Mouse (Mus musculus): ENCODE results near the gene Otulinl. TPM values are rescaled to one million over a fixed set of nuclear protein-coding genes. Genes with fewer than 3 reads are reported as not detected.

Otulinl gene
- total and polyA plus RNA-seq, 3 experiments = 0.84 to 2.5 (median 1.7) TPM

GRCm38 (mm10) chr15:27619683-27620082 is 61.7 kb downstream of the Otulinl start:
- Histone ChIP-seq H3K4me1 (ENCODE audit: control insufficient read depth in 1 of 2, insufficient read depth in 2 of 2) (peaks cover 10 to 58% of the 10 kb centered on the region in 2 experiments), H3K27me3 (replicated peaks) (no peaks in the 10 kb centered on the region), H3K9ac (ENCODE audit: insufficient read depth, low read depth) (no peak overlapping the region), H3K4me2 (ENCODE audit: insufficient read depth, low read depth, poor library complexity, severe bottlenecking) (no peak overlapping the region), H3K79me2 (replicated peaks; ENCODE audit: control insufficient read depth, extremely low read depth, insufficient read depth, poor library complexity, severe bottlenecking) (peaks cover 8% of the 10 kb centered on the region), H3K36me3 (replicated peaks in 1 of 2; ENCODE audit: control insufficient read depth in 1 of 2, insufficient read depth in 1 of 2, low read length in 1 of 2) (peaks cover 58 to 94% of the 10 kb centered on the region in 2 experiments), H3K9me3 (replicated peaks; ENCODE audit: low read length) (no peaks in the 10 kb centered on the region), H3K4me3 (replicated peaks in 1 of 3; ENCODE audit: low read depth in 2 of 3, low read length in 2 of 3, poor library complexity in 1 of 3) (no peak overlapping the region), H3K27ac (ENCODE audit: insufficient read depth, low read depth) (no peak overlapping the region)
- dilution Hi-C loops (cut with MboI; ENCODE audit: extremely low pct_ligation_motif_present, extremely low pct_unique_long_range_greater_than_20kb, low sequenced_read_pairs) (no loop called here), in situ Hi-C loops (cut with MboI; ENCODE audit: low pct_ligation_motif_present, low pct_unique_long_range_greater_than_20kb, low sequenced_read_pairs) (no loop called here)
- no peak for DNase-seq (ENCODE audit: extremely low read depth)
- TF ChIP-seq JUN (IDR thresholded peaks at IDR 0.05; ENCODE audit: insufficient read depth, low read depth, low read length) (no peak), CHD2 (IDR thresholded peaks at IDR 0.05; ENCODE audit: low read length) (no peak), ZC3H11A (IDR thresholded peaks at IDR 0.05; ENCODE audit: low read depth, low read length) (no peak), BHLHE40 (IDR thresholded peaks at IDR 0.05; ENCODE audit: low read depth, low read length) (no peak), NELFE (IDR thresholded peaks at IDR 0.05; ENCODE audit: low read depth, low read length) (no peak), TBP (conservative IDR thresholded peaks at IDR 0.05; ENCODE audit: low read depth, low read length) (no peak), POLR2A (IDR thresholded peaks at IDR 0.05; ENCODE audit: low read depth, low read length) (no peak), MEF2A (IDR thresholded peaks at IDR 0.05; ENCODE audit: borderline replicate concordance, low read depth, low read length) (no peak)

- H3K4me1 ChIP-seq (ENCODE audit: control insufficient read depth in 1 of 2, insufficient read depth in 2 of 2) = peaks cover 3 to 50% of the 10 kb centered on the region in 2 experiments
- H3K79me2 ChIP-seq (replicated peaks; ENCODE audit: control insufficient read depth, extremely low read depth, insufficient read depth, poor library complexity, severe bottlenecking) = peaks cover 3% of the 10 kb centered on the region
- no peaks in the 10 kb centered on the region for H3K27me3 ChIP-seq (replicated peaks)
- no peak overlapping the region for H3K9ac ChIP-seq (ENCODE audit: insufficient read depth, low read depth)
- no peak overlapping the region for H3K4me2 ChIP-seq (ENCODE audit: insufficient read depth, low read depth, poor library complexity, severe bottlenecking)
- dilution Hi-C loops (cut with MboI; ENCODE audit: extremely low pct_ligation_motif_present, extremely low pct_unique_long_range_greater_than_20kb, low sequenced_read_pairs) (no loop called here), in situ Hi-C loops (cut with MboI; ENCODE audit: low pct_ligation_motif_present, low pct_unique_long_range_greater_than_20kb, low sequenced_read_pairs) (no loop called here)
- no peak overlapping the region for H3K4me3 ChIP-seq (replicated peaks in 1 of 3; ENCODE audit: low read depth in 2 of 3, low read length in 2 of 3, poor library complexity in 1 of 3)
- DNase-seq (ENCODE audit: extremely low read depth) = no peak
- H3K36me3 ChIP-seq (replicated peaks in 1 of 2; ENCODE audit: control insufficient read depth in 1 of 2, insufficient read depth in 1 of 2, low read length in 1 of 2) = peaks cover 64 to 95% of the 10 kb centered on the region in 2 experiments
- no peak for TF ChIP-seq UBTF (IDR thresholded peaks at IDR 0.05; ENCODE audit: low read depth, low read length)
- peak; percentile 19; the same call in 1 of the 2 replicates for TF ChIP-seq IRF4 (IDR thresholded peaks at IDR 0.05; ENCODE audit: low read depth, low read length)
- TF ChIP-seq ZNF384 (IDR thresholded peaks at IDR 0.05; ENCODE audit: low read depth, low read length) = no peak
- TF ChIP-seq CTCF (conservative IDR thresholded peaks at IDR 0.05 in 1 of 2, IDR thresholded peaks at IDR 0.05 in 1 of 2; ENCODE audit: low read depth in 2 of 2, low read length in 2 of 2) = no peak
- TF ChIP-seq CHD1 (IDR thresholded peaks at IDR 0.05; ENCODE audit: low read depth, low read length) = no peak
- TF ChIP-seq TBP (conservative IDR thresholded peaks at IDR 0.05; ENCODE audit: low read depth, low read length) = no peak
- no peak for TF ChIP-seq ETS1 (conservative IDR thresholded peaks at IDR 0.05; ENCODE audit: low read depth, low read length)
- no peak for TF ChIP-seq JUND (conservative IDR thresholded peaks at IDR 0.05; ENCODE audit: low read depth, low read length)
- TF ChIP-seq BHLHE40 (IDR thresholded peaks at IDR 0.05; ENCODE audit: low read depth, low read length) = no peak
- TF ChIP-seq MEF2A (IDR thresholded peaks at IDR 0.05; ENCODE audit: borderline replicate concordance, low read depth, low read length) = peak; percentile 43; the same call in 1 of the 2 replicates
- H3K9me3 ChIP-seq (replicated peaks; ENCODE audit: low read length) = no peaks in the 10 kb centered on the region
- no peak overlapping the region for H3K27ac ChIP-seq (ENCODE audit: insufficient read depth, low read depth)
These were observed 62.4 kb downstream of the Otulinl start for GRCm38 (mm10) chr15:27618778-27619533.
